In the genomic region with DNA sequence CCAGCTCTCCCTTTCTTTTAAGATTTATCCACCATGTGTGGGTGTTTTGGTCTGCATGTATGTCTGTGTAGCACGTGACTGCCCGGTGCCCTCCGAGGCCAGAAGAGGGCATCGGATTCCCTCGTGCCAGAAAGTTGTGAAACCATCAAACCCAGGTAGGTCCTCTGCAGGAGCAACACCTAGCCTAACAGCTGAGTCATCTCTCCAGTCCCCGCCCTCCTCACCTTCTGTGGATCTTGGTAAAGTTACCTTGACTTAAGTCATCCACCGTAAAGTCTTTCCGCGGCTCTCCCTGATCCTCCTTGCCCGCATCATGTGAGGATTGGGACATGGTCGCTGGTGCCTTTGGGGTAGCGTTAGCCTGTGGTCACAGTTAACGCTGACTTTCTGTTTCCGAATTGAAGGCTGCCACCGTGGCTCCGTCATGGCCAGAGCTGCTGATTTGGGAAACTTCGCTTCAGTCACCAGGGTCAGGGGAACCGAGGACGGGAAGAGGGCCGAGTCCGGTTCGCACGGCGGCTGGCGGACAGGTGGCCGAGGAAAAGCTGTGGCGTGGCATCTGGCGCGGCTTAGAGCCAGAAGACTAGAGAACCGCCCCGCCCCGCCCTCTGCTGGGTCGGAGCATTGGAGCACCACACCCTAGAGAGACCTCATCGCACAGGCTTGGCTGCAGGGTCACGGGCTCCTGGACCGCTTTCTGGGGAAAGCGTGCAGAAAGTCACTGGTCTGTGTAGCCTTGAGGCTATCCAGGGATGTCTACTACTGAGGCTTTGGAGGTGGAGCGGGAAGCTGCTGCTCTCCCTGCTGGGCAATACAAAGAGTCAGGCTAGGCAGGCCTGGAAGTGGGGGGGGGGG, we compare ENCODE assay signal across 8 mouse cellular contexts. TPM values are rescaled to one million over a fixed set of nuclear protein-coding genes. Genes with fewer than 3 reads are reported as not detected.
DNase-seq lines count a peak whose midpoint lies in the region; ATAC-seq lines count a peak whose summit lies in the region.

No protein-coding gene starts in this region.

- no peaks in the 10 kb centered on the region; the same call in none of the 2 replicates for H3K9me3 ChIP-seq in intestine, embryonic 14.5 days (ENCODE audit: control insufficient read depth, low read length)

- H3K9ac ChIP-seq in intestine, embryonic 14.5 days (ENCODE audit: low read length): no peak overlapping the region

- H3K4me2 ChIP-seq in intestine, embryonic 14.5 days (ENCODE audit: low read length): peak overlapping the region; percentile 50

- ATAC-seq in intestine, embryonic 14.5 days (replicated peaks; ENCODE audit: low FRiP score, low TSS enrichment, low read depth): 0 out of 2 replicates have a peak, but pooled peaks have one; percentile 60
- no peak for ATAC-seq in erythroid progenitor cell, adult 5-6 weeks (replicated peaks; ENCODE audit: low FRiP score, poor library complexity, severe bottlenecking)

- H3K4me1 ChIP-seq in intestine, embryonic 14.5 days (replicated peaks; ENCODE audit: control insufficient read depth, insufficient read depth, low read length): 0 out of 2 replicates have a peak, but pooled peaks cover 5% of the 10 kb centered on the region

- peak; percentile 21 for DNase-seq in cerebellum, adult 11-12 months
- no peak for DNase-seq in cerebellum, adult 11 months
- peak; percentile 47 for DNase-seq in Muller cell, postnatal 12 days (ENCODE audit: inconsistent ontology term)
- peak; percentile 36 for DNase-seq in gastrocnemius, adult 18-20 months (ENCODE audit: low spot score)
- peak; percentile 60 for DNase-seq in intestine, embryonic 14.5 days (ENCODE audit: low spot score)
- DNase-seq in lung, postnatal 25 days (ENCODE audit: low spot score): peak; percentile 11
- DNase-seq in T-cell, adult 2 months (ENCODE audit: low spot score): no peak

- H3K36me3 ChIP-seq in intestine, embryonic 14.5 days (ENCODE audit: control insufficient read depth, insufficient read depth, low read length): no peaks in the 10 kb centered on the region

- peak overlapping the region; percentile 25; the same call in 1 of the 2 replicates for H3K4me3 ChIP-seq in intestine, embryonic 14.5 days (ENCODE audit: low read depth, low read length)

- WGBS in intestine, embryonic 14.5 days: 3% methylated on average over 38 of the region's 38 CpGs

- H3K27ac ChIP-seq in intestine, embryonic 14.5 days (ENCODE audit: low read depth): no peak overlapping the region

- peaks cover 28% of the 10 kb centered on the region for H3K27me3 ChIP-seq in intestine, embryonic 14.5 days (replicated peaks; ENCODE audit: control insufficient read depth, insufficient read depth, low read length)

RNA-seq across cellular contexts. Expression of a gene that starts 13.4 kb away (rescaled TPM):
- under 1 TPM; 0.38 to 0.39 TPM for total RNA-seq in gastrocnemius, adult 18-20 months (2021)
- 8.8 and 10.0 TPM in 2 replicates for polyA plus RNA-seq in intestine, embryonic 14.5 days (2014; fragmentation: Nextera tagmentation; extraction: Ambion mirVana)
- 0.36 TPM in 1 of 2 replicates, not detected in the other for total RNA-seq in erythroid progenitor cell, adult 5-6 weeks (2015; ENCODE audit: low replicate concordance)
- not detected in 2 replicates for total RNA-seq in erythroid progenitor cell, adult 5-6 weeks (2017; ENCODE audit: low replicate concordance)

RNA-seq across cellular contexts. Expression of a gene that starts 33.1 kb away (rescaled TPM):
- total RNA-seq in gastrocnemius, adult 18-20 months (2021): not detected
- not detected in 2 replicates for polyA plus RNA-seq in intestine, embryonic 14.5 days (2014; fragmentation: Nextera tagmentation; extraction: Ambion mirVana)
- total RNA-seq in erythroid progenitor cell, adult 5-6 weeks (2015; ENCODE audit: low replicate concordance): not detected in 2 replicates
- total RNA-seq in erythroid progenitor cell, adult 5-6 weeks (2017; ENCODE audit: low replicate concordance): not detected in 2 replicates

Comparison
In these comparisons a context has a peak if more than half of its experiments do, and no peak if none do; other contexts are left out.
1. DNase-seq: peak in cerebellum, adult 11-12 months (single experiment), Muller cell, postnatal 12 days (single experiment), gastrocnemius, adult 18-20 months (single experiment), intestine, embryonic 14.5 days (single experiment) and lung, postnatal 25 days (single experiment); none in cerebellum, adult 11 months (single experiment) and T-cell, adult 2 months (single experiment).